Mouse (Mus musculus) cerebellum, postnatal 14 days (tissue): ENCODE measurements around the gene Mdm1.

Experiments
- DNase-seq, 2 experiments: peaks; one replicate each; pipeline ENCODE4 v3.0.0; 2021; ENCODE audit warnings: mixed read lengths in 2 of 2

The Mdm1 gene

GRCm38 (mm10) chr10:118141018-118141883, at the start of gene Mdm1:
Gene Mdm1, plus strand, starts transcription at chr10:118141811.
- DNase-seq, result peak; percentile 97 to 98

- DNase-seq, result no peak
These were observed 48.9 kb upstream of the Mdm1 start for GRCm38 (mm10) chr10:118092745-118093144.

- no peak for DNase-seq
These were observed 47.9 kb upstream of the Mdm1 start for GRCm38 (mm10) chr10:118093728-118094127.

- no peak for DNase-seq
These were observed 46.8 kb upstream of the Mdm1 start for GRCm38 (mm10) chr10:118094853-118095252.

GRCm38 (mm10) chr10:118096223-118096622, 45.4 kb upstream of the Mdm1 start:
- DNase-seq, result no peak

- DNase-seq, result no peak
These were observed 43.7 kb upstream of the Mdm1 start for GRCm38 (mm10) chr10:118097898-118098297.

- DNase-seq, result no peak
These were observed 41.0 kb upstream of the Mdm1 start for GRCm38 (mm10) chr10:118100570-118100969.

- no peak for DNase-seq
These were observed 40.6 kb upstream of the Mdm1 start for GRCm38 (mm10) chr10:118101056-118101455.

GRCm38 (mm10) chr10:118103020-118103666, 38.5 kb upstream of the Mdm1 start:
- DNase-seq, result peak; percentile 63 to 67

- DNase-seq, result no peak
These were observed 37.7 kb upstream of the Mdm1 start for GRCm38 (mm10) chr10:118103906-118104305.

GRCm38 (mm10) chr10:118107031-118107430, 34.6 kb upstream of the Mdm1 start:
- DNase-seq, result no peak

- peak in 1 of 2 experiments; percentile 22 for DNase-seq
These were observed 31.3 kb upstream of the Mdm1 start for GRCm38 (mm10) chr10:118110006-118110920.

GRCm38 (mm10) chr10:118110921-118111301, 30.7 kb upstream of the Mdm1 start:
- DNase-seq, result no peak

GRCm38 (mm10) chr10:118111621-118112020, 30.0 kb upstream of the Mdm1 start:
- DNase-seq, result no peak

GRCm38 (mm10) chr10:118112294-118112893, 29.2 kb upstream of the Mdm1 start:
- no peak for DNase-seq

GRCm38 (mm10) chr10:118113256-118113682, 28.3 kb upstream of the Mdm1 start:
- no peak for DNase-seq

- no peak for DNase-seq
These were observed 27.3 kb upstream of the Mdm1 start for GRCm38 (mm10) chr10:118114271-118114670.

- DNase-seq, result no peak
These were observed 25.2 kb upstream of the Mdm1 start for GRCm38 (mm10) chr10:118116456-118116855.

GRCm38 (mm10) chr10:118121047-118121936, 20.3 kb upstream of the Mdm1 start:
- no peak for DNase-seq

GRCm38 (mm10) chr10:118121937-118122285, 19.7 kb upstream of the Mdm1 start:
- peak; percentile 22 to 39 for DNase-seq

- peak; percentile 30 to 56 for DNase-seq
These were observed 19.0 kb upstream of the Mdm1 start for GRCm38 (mm10) chr10:118122441-118123162.
